Mouse (Mus musculus) forebrain, embryonic 16.5 days (tissue): Measurements from ENCODE around the gene Itga10. TPM values are rescaled to one million over a fixed set of nuclear protein-coding genes. Genes with fewer than 3 reads are reported as not detected.

ENCODE experiments used
- ATAC-seq: fragments of 200-750 bp; cut with Nextera tagmentation; 2 replicates; pipeline ENCODE4 v1.8.0; 2017; ENCODE audit warnings: mild to moderate bottlenecking, moderate library complexity
- H3K27ac ChIP-seq: fragments of 300-500 bp; sonication (generic); 2 replicates; pipeline ENCODE4 v1.5.1; 2014; ENCODE audit warnings: low read length, control low read depth
- H3K27me3 ChIP-seq: fragments of 300-500 bp; sonication (generic); replicated peaks from 2 replicates; pipeline ENCODE4 v1.6.1; 2014; ENCODE audit warnings: low read length; ENCODE audit not compliant: control insufficient read depth, insufficient read depth
- H3K36me3 ChIP-seq: fragments of 300-500 bp; sonication (generic); 2 replicates; pipeline ENCODE4 v1.6.1; 2014; ENCODE audit not compliant: control insufficient read depth, insufficient read depth
- H3K4me1 ChIP-seq: fragments of 300-500 bp; sonication (generic); replicated peaks from 2 replicates; pipeline ENCODE4 v1.6.1; 2014; ENCODE audit warnings: low read length; ENCODE audit not compliant: control insufficient read depth, insufficient read depth
- H3K4me2 ChIP-seq: fragments of 300-500 bp; sonication (generic); 2 replicates; pipeline ENCODE4 v1.6.1; 2014; ENCODE audit warnings: mild to moderate bottlenecking, low read length, control low read depth
- H3K4me3 ChIP-seq: fragments of 300-500 bp; sonication (generic); replicated peaks from 2 replicates; pipeline ENCODE4 v1.5.1; 2014; ENCODE audit warnings: mild to moderate bottlenecking, low read length, control low read depth
- H3K9ac ChIP-seq: fragments of 300-500 bp; sonication (generic); replicated peaks from 2 replicates; pipeline ENCODE4 v1.6.1; 2014; ENCODE audit warnings: low read depth, low read length, control low read depth
- H3K9me3 ChIP-seq: fragments of 300-500 bp; sonication (generic); 2 replicates; pipeline ENCODE4 v1.6.1; 2016; ENCODE audit warnings: low read length; ENCODE audit not compliant: control insufficient read depth
- WGBS: fragments of 180-500 bp; shearing (Covaris S2); extraction: QIAGEN DNeasy Blood & Tissue Kit; methylation state at CpG from one replicate; pipeline ENCODE4 v1.1.7; 2014; 5-methylcytosine and 5-hydroxymethylcytosine counted together
- polyA plus RNA-seq: library from polyadenylated mRNA; unstranded; fragments of >200 nt; fragmentation: Nextera tagmentation; extraction: Ambion mirVana; gene quantifications from 2 replicates; pipeline ENCODE4 v1.2.1, GENCODE M21; 2015

Itga10 gene
- polyA plus RNA-seq = 0.75 and 1.3 TPM in 2 replicates

DNA sequence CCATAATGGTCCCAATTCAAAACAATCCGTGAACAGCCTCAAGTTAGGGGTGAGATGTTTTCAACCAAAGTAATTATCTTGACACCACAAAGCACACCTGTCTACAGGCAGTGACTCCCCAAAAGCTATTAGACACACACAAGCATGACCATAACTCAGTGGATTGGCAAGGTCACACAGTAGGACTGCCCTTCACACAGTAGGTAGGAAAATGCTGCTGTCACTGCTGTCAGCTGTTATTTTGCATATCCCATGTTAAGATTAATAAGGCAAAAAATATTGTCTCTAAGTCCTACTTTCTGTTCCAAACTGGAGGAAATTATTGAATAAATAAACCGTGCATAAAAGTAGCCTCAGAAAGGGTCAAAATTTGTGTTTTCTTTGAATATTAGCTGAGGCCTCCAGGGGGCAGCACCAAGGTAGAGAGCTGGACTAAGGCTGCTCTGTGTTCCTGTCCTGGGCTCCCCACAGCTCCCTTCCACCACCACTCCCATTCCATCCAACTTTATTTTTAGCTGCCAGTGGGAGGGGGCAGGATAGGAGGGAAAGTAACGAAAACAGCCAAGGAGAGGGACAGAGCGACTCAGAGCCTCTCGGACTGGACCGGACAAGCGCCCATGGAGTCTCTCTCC, at the start of gene Itga10:
TSS of gene Itga10 (plus strand) at position 567 of the 632 bp plus-strand sequence.
- H3K9me3 ChIP-seq = no peaks in the 10 kb centered on the region

DNA sequence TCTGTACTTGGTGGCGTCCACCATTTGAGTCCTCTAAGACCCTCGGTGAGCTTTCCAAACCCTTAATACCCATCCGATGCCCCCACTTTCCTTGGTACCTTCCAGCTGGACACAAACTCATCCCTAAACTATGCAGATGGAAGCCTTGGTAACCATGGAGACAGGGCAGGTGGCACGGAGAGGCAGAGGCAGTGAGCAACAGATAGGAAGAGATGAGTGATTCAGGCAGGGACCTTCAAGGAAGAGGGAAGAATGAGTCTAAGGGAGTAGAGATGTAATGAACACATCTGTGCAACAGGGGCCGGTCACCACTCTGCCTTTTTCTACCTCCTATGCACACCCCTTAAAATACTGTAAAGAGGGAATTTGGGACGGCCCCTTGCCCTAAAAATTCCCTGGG, 49.7 kb upstream of the Itga10 start:
- Histone ChIP-seq H3K36me3 (no peaks in the 10 kb centered on the region), H3K4me2 (peak overlapping the region; percentile 99), H3K4me1 (peaks cover 55% of the 10 kb centered on the region), H3K27me3 (no peaks in the 10 kb centered on the region), H3K9me3 (no peaks in the 10 kb centered on the region), H3K9ac (peak overlapping the region; percentile 75), H3K27ac (peak overlapping the region; percentile 52), H3K4me3 (peak overlapping the region; percentile 52)
- 23% methylated on average over 6 of the region's 6 CpGs for WGBS
- ATAC-seq = no peak

More for the DNA sequence above, at the start of gene Itga10:
- Histone ChIP-seq H3K27me3 (no peaks in the 10 kb centered on the region), H3K36me3 (0 out of 2 replicates have a peak, but pooled peaks cover 3% of the 10 kb centered on the region), H3K9ac (no peak within 1 kb of the TSS), H3K4me2 (no peak within 1 kb of the TSS), H3K4me3 (no peak within 1 kb of the TSS), H3K27ac (no peak within 1 kb of the TSS), H3K4me1 (no peaks in the 10 kb centered on the region)
- 0 out of 2 replicates have a peak, but pooled peaks have one; percentile 12 for ATAC-seq
- 64% methylated on average over 7 of the region's 7 CpGs for WGBS

GRCm38 (mm10) chr3:96596228-96596707, 49.1 kb upstream of the Itga10 start, which contains the start of gene Ankrd34a:
Gene Ankrd34a, plus strand, starts transcription at chr3:96596636.
- WGBS = 1% methylated on average over 19 of the region's 23 CpGs
- ATAC-seq = no peak
- Histone ChIP-seq H3K27me3 (no peaks in the 10 kb centered on the region), H3K36me3 (no peaks in the 10 kb centered on the region), H3K9me3 (no peaks in the 10 kb centered on the region), H3K4me2 (peak within 1 kb of the TSS; percentile 99), H3K4me3 (peak within 1 kb of the TSS; percentile 52), H3K9ac (peak within 1 kb of the TSS; percentile 75), H3K27ac (peak within 1 kb of the TSS; percentile 52), H3K4me1 (peaks cover 55% of the 10 kb centered on the region)

GRCm38 (mm10) chr3:96596855-96597254, 48.5 kb upstream of the Itga10 start:
- Histone ChIP-seq H3K4me1 (peaks cover 55% of the 10 kb centered on the region), H3K4me2 (peak overlapping the region; percentile 99), H3K27ac (peak overlapping the region; percentile 52), H3K9ac (peak overlapping the region; percentile 75), H3K27me3 (no peaks in the 10 kb centered on the region), H3K36me3 (no peaks in the 10 kb centered on the region), H3K9me3 (no peaks in the 10 kb centered on the region), H3K4me3 (peak overlapping the region; percentile 52)
- 2% methylated on average over 9 of the region's 12 CpGs for WGBS
- ATAC-seq = no peak

GRCm38 (mm10) chr3:96597435-96597891, 47.9 kb upstream of the Itga10 start:
- peak overlapping the region; percentile 52 for H3K27ac ChIP-seq
- WGBS = under 1% methylated on average over 40 of the region's 40 CpGs
- H3K27me3 ChIP-seq = no peaks in the 10 kb centered on the region
- ATAC-seq = no peak
- peak overlapping the region; percentile 52 for H3K4me3 ChIP-seq
- H3K9me3 ChIP-seq = no peaks in the 10 kb centered on the region
- H3K4me2 ChIP-seq = peak overlapping the region; percentile 99
- H3K9ac ChIP-seq = peak overlapping the region; percentile 75
- H3K36me3 ChIP-seq = no peaks in the 10 kb centered on the region
- peaks cover 59% of the 10 kb centered on the region for H3K4me1 ChIP-seq

GRCm38 (mm10) chr3:96598156-96599068, 47.0 kb upstream of the Itga10 start:
- H3K9ac ChIP-seq = peak overlapping the region; percentile 75
- ATAC-seq = no peak
- H3K36me3 ChIP-seq = no peaks in the 10 kb centered on the region
- no peaks in the 10 kb centered on the region for H3K27me3 ChIP-seq
- peak overlapping the region; percentile 99 for H3K4me2 ChIP-seq
- no peaks in the 10 kb centered on the region for H3K9me3 ChIP-seq
- no peak overlapping the region; the same call in 1 of the 2 replicates for H3K27ac ChIP-seq
- WGBS = 3% methylated on average over 54 of the region's 54 CpGs
- peaks cover 62% of the 10 kb centered on the region for H3K4me1 ChIP-seq
- H3K4me3 ChIP-seq = peak overlapping the region; percentile 52

GRCm38 (mm10) chr3:96599069-96599393, 46.4 kb upstream of the Itga10 start:
- Histone ChIP-seq H3K36me3 (no peaks in the 10 kb centered on the region), H3K4me3 (no peak overlapping the region; the same call in 1 of the 2 replicates), H3K9me3 (no peaks in the 10 kb centered on the region), H3K9ac (no peak overlapping the region), H3K4me1 (peaks cover 68% of the 10 kb centered on the region), H3K4me2 (peak overlapping the region; percentile 99), H3K27ac (no peak overlapping the region), H3K27me3 (no peaks in the 10 kb centered on the region)
- WGBS = 46% methylated on average over 8 of the region's 8 CpGs
- ATAC-seq = no peak

GRCm38 (mm10) chr3:96599411-96599810, 46.0 kb upstream of the Itga10 start:
- Histone ChIP-seq H3K9me3 (no peaks in the 10 kb centered on the region), H3K4me2 (no peak overlapping the region), H3K9ac (no peak overlapping the region), H3K27ac (no peak overlapping the region), H3K36me3 (no peaks in the 10 kb centered on the region), H3K27me3 (no peaks in the 10 kb centered on the region), H3K4me1 (peaks cover 72% of the 10 kb centered on the region), H3K4me3 (no peak overlapping the region)
- ATAC-seq = no peak
- WGBS = 66% methylated on average over 3 of the region's 3 CpGs

DNA sequence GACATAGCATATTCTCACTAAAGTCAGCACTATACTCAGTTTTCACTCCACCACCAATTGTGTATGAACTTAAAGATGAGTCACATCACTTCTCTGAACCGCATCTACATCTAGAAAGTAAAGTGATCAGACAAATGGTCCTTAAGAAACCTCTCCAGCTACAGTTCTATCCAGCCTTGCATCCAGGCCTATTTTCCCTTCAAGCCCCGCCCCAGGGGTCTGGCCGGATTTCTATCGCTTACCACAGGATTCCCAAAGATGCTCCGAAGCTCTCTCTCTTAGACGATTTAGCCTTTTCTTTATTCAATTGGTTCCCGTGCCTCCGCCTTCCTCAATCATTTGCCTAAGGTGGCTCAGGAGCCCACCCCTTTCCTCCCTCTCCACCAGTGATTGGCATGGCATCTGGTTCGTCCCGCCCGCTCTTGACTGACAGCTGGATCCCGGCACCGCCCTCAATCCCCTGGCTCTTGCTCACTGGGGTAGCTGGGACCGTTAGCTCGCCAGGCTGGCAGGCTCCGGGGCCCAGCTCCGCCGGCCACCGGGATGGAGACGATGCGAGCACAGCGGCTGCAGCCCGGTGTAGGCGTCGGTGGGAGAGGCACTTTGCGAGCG, 44.6 kb upstream of the Itga10 start, which contains the start of gene Lix1l:
TSS of gene Lix1l (plus strand) at position 511 of the 612 bp plus-strand sequence.
- no peaks in the 10 kb centered on the region for H3K27me3 ChIP-seq
- peak within 1 kb of the TSS; percentile 87 for H3K9ac ChIP-seq
- H3K36me3 ChIP-seq = no peaks in the 10 kb centered on the region
- H3K4me2 ChIP-seq = peak within 1 kb of the TSS; percentile 62
- ATAC-seq = peak; percentile 96
- H3K9me3 ChIP-seq = no peaks in the 10 kb centered on the region
- H3K4me3 ChIP-seq = peak within 1 kb of the TSS; percentile 81
- H3K27ac ChIP-seq = peak within 1 kb of the TSS; percentile 96
- WGBS = under 1% methylated on average over 27 of the region's 27 CpGs
- H3K4me1 ChIP-seq = peaks cover 73% of the 10 kb centered on the region
